Mouse (Mus musculus) activated CD4-positive, CD25-positive, alpha-beta regulatory T cell, adult 9 weeks (primary cell): ENCODE data around the gene Rwdd3. TPM values are rescaled to one million over a fixed set of nuclear protein-coding genes. Genes with fewer than 3 reads are reported as not detected.

ENCODE experiments used
- polyA plus RNA-seq: library from polyadenylated mRNA; unstranded; fragments of 100-300 nt; shearing (Covaris generic); gene quantifications from one replicate; pipeline ENCODE4 v1.2.1, GENCODE M21; 2017

Rwdd3 gene
- polyA plus RNA-seq, result 3.9 TPM

DNA sequence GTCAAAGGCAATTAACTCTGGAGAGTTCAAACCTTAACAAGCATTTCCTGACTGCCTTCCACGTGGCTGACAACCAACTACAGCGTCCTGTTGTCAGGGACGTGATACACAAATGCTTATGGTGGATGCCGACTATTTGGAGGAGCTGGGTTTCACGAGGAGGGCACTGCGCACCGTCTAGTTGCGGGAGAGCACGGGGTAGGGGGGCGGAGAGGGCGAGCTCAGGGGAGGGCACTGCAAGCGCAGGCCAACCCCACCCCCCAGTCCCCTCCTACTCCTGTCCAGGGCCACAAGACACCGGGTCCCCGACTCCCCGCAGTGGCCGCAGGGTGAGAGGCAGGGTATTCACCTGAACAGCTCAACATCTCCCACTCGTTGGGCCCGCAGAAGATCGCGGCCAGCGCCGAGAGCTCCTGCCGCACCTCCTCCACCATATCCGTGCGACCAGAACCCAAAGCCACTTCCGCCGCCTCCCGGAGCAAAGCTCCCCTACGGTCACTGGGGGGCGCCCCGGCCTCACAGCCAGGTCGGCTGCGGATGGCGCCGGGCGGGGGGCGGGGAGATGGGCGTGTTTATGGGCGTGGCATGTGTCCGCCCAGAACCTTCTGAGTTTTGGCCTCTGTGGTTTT, at the start of gene Rwdd3:
Gene Rwdd3 (minus strand): TSS at position 453 of the 629 bp plus-strand sequence.

Other genes with a start within 250 kb of the Rwdd3 start
- gene Tmem56, start 111.4 kb upstream of the Rwdd3 start, polyA plus RNA-seq, result not detected
- 19.2 TPM for gene Alg14, start 120.1 kb upstream of the Rwdd3 start, polyA plus RNA-seq